Mouse (Mus musculus) hindbrain, embryonic 15.5 days (tissue): Measurements from ENCODE around the gene Kif26a. TPM values are rescaled to one million over a fixed set of nuclear protein-coding genes. Genes with fewer than 3 reads are reported as not detected.

Experiments
- ATAC-seq: fragments of 200-750 bp; cut with Nextera tagmentation; 2 replicates; pipeline ENCODE4 v1.8.0; 2017; ENCODE audit warnings: low read depth, moderate number of reproducible peaks, moderate TSS enrichment; ENCODE audit not compliant: low FRiP score
- H3K27ac ChIP-seq: fragments of 300-500 bp; sonication (generic); replicated peaks from 2 replicates; pipeline ENCODE4 v1.5.1; 2015; ENCODE audit warnings: mild to moderate bottlenecking, inconsistent platforms
- H3K27me3 ChIP-seq: fragments of 300-500 bp; sonication (generic); 2 replicates; pipeline ENCODE4 v1.6.1; 2015; ENCODE audit warnings: control low read depth, inconsistent platforms
- H3K36me3 ChIP-seq: fragments of 300-500 bp; sonication (generic); 2 replicates; pipeline ENCODE4 v1.6.1; 2015; ENCODE audit warnings: control low read depth, inconsistent platforms
- H3K4me1 ChIP-seq: fragments of 300-500 bp; sonication (generic); replicated peaks from 2 replicates; pipeline ENCODE4 v1.6.1; 2015; ENCODE audit warnings: control low read depth, inconsistent platforms
- H3K4me2 ChIP-seq: fragments of 300-500 bp; sonication (generic); 2 replicates; pipeline ENCODE4 v1.6.1; 2015; ENCODE audit warnings: moderate library complexity, mild to moderate bottlenecking, inconsistent platforms
- H3K4me3 ChIP-seq: fragments of 300-500 bp; sonication (generic); 2 replicates; pipeline ENCODE4 v1.5.1; 2015; ENCODE audit warnings: mild to moderate bottlenecking, inconsistent platforms
- H3K9ac ChIP-seq: fragments of 300-500 bp; sonication (generic); 2 replicates; pipeline ENCODE4 v1.6.1; 2015; ENCODE audit warnings: inconsistent platforms
- H3K9me3 ChIP-seq: fragments of 300-500 bp; sonication (generic); 2 replicates; pipeline ENCODE4 v1.6.1; 2016; ENCODE audit warnings: control low read depth, inconsistent platforms
- WGBS: fragments of 180-500 bp; shearing (Covaris S2); methylation state at CpG from one replicate; pipeline ENCODE4 v1.1.7; 2015; 5-methylcytosine and 5-hydroxymethylcytosine counted together
- polyA plus RNA-seq: library from polyadenylated mRNA; unstranded; fragments of >200 nt; fragmentation: Nextera tagmentation; extraction: Ambion mirVana; gene quantifications from 2 replicates; pipeline ENCODE4 v1.2.1, GENCODE M21; 2015

Gene Kif26a
- 4.3 and 4.9 TPM in 2 replicates for polyA plus RNA-seq

DNA sequence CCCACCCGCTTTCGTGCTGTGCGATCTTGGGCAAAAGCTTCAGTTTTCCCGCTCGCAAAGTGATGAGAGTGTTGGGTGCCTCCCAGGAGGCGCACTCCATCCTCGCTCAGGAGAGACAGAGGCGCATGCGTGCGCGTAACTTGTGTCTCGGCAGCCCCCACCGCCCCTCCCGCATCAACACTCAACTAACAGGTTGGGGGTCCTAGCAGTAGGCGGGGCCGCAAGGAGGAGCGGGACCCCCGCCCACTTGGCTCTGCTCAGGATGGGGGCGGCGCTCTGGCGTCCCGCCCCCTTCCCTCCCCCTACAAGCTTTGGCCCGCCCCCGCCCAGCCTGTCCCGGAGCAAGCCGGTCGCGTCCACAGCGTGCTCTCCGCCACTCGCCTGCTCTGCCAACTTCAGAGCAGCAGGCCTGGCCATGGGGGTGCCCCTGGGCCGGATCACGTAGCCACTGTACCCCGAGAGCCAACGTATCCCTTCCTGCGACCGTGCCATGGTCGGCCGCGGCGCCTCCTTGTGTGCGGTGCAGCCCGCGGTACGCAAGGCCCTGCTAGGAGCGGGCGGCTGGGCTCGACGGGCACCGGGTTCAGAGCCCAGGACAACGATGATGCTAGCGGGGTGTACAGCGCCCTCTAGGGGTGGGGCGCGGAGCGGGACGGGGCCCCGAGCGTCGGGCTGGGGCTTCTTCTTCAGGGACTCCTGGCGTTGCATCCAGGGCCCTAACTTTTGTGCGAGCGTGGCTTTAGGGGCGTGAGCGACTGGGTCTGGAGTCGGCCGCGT, at the start of gene Kif26a:
Kif26a (plus strand) TSS at position 334 of the 777 bp plus-strand sequence.
- no peaks in the 10 kb centered on the region for H3K36me3 ChIP-seq
- no peaks in the 10 kb centered on the region for H3K9me3 ChIP-seq
- peaks cover 66% of the 10 kb centered on the region for H3K4me1 ChIP-seq
- H3K27me3 ChIP-seq: peaks cover 57% of the 10 kb centered on the region
- peak within 1 kb of the TSS; percentile 52 for H3K4me3 ChIP-seq
- H3K4me2 ChIP-seq: peak within 1 kb of the TSS; percentile 89
- peak within 1 kb of the TSS; percentile 47 for H3K9ac ChIP-seq
- 0 out of 2 replicates have a peak within 1 kb of the TSS, but pooled peaks have one; percentile 11 for H3K27ac ChIP-seq
- under 1% methylated on average over 68 of the region's 68 CpGs for WGBS
- peak; percentile 55 for ATAC-seq

DNA sequence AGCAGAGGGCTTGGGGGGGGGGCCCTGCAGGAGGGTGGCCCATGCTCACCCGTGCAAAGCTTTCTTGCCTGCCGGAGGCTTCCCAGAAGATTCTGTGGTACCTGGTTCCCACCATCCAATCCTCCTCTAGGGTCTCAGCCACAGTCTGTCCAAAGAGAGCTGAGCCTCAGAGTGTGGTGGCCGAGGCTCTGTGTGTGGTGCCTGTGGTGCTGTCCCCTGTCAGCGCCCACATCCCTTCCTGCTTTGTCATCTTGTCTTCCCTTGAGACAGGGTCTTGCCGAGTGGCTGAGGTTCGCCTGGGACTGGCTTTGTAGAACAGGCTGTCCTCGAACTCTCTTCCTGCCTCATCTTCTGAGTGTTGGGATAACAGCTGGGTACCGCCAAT, 49.3 kb upstream of the Kif26a start:
- Histone ChIP-seq H3K27me3 (peaks cover 1% of the 10 kb centered on the region; the same call in 1 of the 2 replicates), H3K27ac (no peak overlapping the region), H3K9me3 (no peaks in the 10 kb centered on the region), H3K4me3 (no peak overlapping the region), H3K9ac (no peak overlapping the region), H3K4me2 (no peak overlapping the region), H3K36me3 (no peaks in the 10 kb centered on the region), H3K4me1 (no peaks in the 10 kb centered on the region)
- 76% methylated on average over 8 of the region's 8 CpGs for WGBS
- no peak for ATAC-seq

DNA sequence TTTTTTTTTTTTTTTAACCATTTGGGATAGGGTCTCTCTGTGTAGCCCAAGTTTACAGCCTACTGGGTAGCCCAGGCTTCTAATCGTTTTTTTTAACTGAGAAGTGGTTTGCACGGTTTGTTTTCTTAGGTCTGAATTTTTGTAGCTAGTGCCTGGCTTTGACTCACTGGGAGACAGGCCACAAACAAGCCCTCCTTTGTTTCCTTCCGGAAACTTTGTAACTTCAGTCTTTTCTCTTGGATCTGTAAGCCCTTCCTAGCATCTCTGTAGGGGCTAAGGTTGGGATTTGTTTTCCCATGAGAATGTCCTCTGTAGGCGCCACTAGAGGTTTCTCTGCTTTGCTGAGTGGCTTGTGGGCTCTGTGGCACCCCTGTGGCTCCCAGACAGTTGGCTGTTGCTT, 45.9 kb upstream of the Kif26a start:
- H3K9ac ChIP-seq: no peak overlapping the region
- no peak overlapping the region for H3K4me2 ChIP-seq
- no peak for ATAC-seq
- H3K36me3 ChIP-seq: no peaks in the 10 kb centered on the region
- no peak overlapping the region for H3K4me3 ChIP-seq
- no peak overlapping the region for H3K27ac ChIP-seq
- H3K4me1 ChIP-seq: no peaks in the 10 kb centered on the region
- H3K9me3 ChIP-seq: no peaks in the 10 kb centered on the region
- H3K27me3 ChIP-seq: no peaks in the 10 kb centered on the region
- 53% methylated on average over 4 of the region's 4 CpGs for WGBS

DNA sequence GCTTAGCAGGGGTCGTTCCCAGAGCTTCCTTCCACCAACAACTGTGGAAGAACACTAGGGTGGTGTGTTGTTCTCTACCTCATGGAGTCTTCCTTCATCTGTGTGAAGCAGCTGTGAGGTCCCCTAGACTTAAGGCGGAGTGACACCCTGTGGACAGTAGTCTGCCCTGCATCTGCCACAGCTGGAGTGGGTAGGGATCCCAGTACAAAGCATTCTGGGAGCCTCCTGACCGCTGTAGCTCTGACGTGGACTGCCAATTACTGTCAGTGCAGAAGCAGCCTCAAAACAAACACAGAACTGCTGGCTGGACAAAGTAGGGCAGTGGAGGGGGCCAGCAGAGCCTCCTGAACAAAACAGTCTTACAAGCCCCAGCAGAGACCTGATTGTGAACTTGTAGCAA, 45.0 kb upstream of the Kif26a start:
- Histone ChIP-seq H3K4me2 (no peak overlapping the region), H3K9ac (no peak overlapping the region), H3K27me3 (no peaks in the 10 kb centered on the region), H3K9me3 (no peaks in the 10 kb centered on the region), H3K36me3 (no peaks in the 10 kb centered on the region), H3K4me3 (no peak overlapping the region), H3K27ac (no peak overlapping the region), H3K4me1 (no peaks in the 10 kb centered on the region)
- WGBS: 63% methylated on average over 4 of the region's 4 CpGs
- no peak for ATAC-seq

GRCm38 (mm10) chr12:112103179-112103578, 42.8 kb upstream of the Kif26a start:
- Histone ChIP-seq H3K9ac (no peak overlapping the region), H3K36me3 (no peaks in the 10 kb centered on the region), H3K4me1 (no peaks in the 10 kb centered on the region; the same call in 1 of the 2 replicates), H3K27me3 (peaks cover 13% of the 10 kb centered on the region; the same call in 1 of the 2 replicates), H3K4me2 (no peak overlapping the region), H3K4me3 (no peak overlapping the region), H3K27ac (no peak overlapping the region), H3K9me3 (no peaks in the 10 kb centered on the region)
- WGBS: 91% methylated on average over 5 of the region's 5 CpGs
- no peak for ATAC-seq

DNA sequence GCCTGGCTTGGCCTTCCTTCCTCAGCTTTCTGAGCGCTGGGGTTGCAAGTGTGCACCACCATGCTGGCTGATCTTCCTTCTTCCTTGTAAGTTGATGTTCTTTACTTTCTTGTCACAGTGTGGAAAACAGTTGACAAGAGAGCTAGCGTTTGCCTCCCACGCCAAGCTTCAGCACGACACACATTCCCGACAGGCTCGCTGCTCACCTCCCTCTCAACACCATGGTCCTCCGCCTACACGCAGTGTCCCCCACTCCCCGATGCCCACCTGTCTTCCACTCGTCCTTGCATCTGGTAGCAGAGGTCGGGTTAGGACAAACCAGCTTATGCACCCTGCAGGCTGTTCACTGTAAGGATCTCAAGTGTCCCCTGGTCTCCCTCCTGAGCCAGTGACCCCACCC, 41.1 kb upstream of the Kif26a start:
- Histone ChIP-seq H3K4me2 (no peak overlapping the region), H3K9ac (no peak overlapping the region), H3K4me3 (no peak overlapping the region), H3K36me3 (no peaks in the 10 kb centered on the region), H3K27me3 (peaks cover 13% of the 10 kb centered on the region; the same call in 1 of the 2 replicates), H3K4me1 (no peaks in the 10 kb centered on the region; the same call in 1 of the 2 replicates), H3K27ac (no peak overlapping the region), H3K9me3 (no peaks in the 10 kb centered on the region)
- 93% methylated on average over 11 of the region's 11 CpGs for WGBS
- ATAC-seq: no peak

DNA sequence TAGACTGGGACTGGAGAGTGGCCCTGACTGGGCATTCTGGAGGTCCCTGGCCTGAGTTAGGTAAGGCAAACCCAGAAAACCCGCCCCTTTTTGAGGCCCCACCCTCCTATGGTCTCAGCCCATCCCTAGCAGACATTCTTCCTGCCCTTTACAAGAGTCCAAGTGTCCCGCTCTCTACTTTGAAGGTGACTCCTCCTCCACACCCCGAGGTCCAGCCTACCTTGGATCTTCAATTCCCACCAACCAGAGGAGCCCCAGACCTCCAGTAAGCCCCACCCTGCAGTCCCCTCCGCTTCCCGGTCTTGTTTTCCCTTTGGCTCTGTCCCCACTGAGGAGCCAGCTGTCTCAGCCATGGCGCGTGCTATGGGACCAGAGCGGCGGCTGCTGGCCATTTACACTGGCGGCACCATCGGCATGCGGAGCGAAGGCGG, 39.5 kb upstream of the Kif26a start, which contains the start of gene Aspg:
Aspg (plus strand) TSS at position 139 of the 431 bp plus-strand sequence.
- ATAC-seq: no peak
- Histone ChIP-seq H3K27ac (no peak within 1 kb of the TSS), H3K4me3 (no peak within 1 kb of the TSS), H3K36me3 (no peaks in the 10 kb centered on the region), H3K9me3 (no peaks in the 10 kb centered on the region), H3K4me2 (peak within 1 kb of the TSS; percentile 28), H3K27me3 (peaks cover 13% of the 10 kb centered on the region), H3K4me1 (no peaks in the 10 kb centered on the region; the same call in 1 of the 2 replicates), H3K9ac (no peak within 1 kb of the TSS)
- 6% methylated on average over 14 of the region's 14 CpGs for WGBS

- no peak overlapping the region for H3K4me3 ChIP-seq
- no peak overlapping the region for H3K9ac ChIP-seq
- H3K36me3 ChIP-seq: no peaks in the 10 kb centered on the region
- WGBS: 87% methylated on average over 8 of the region's 8 CpGs
- H3K27me3 ChIP-seq: peaks cover 16% of the 10 kb centered on the region
- no peaks in the 10 kb centered on the region; the same call in 1 of the 2 replicates for H3K4me1 ChIP-seq
- H3K9me3 ChIP-seq: no peaks in the 10 kb centered on the region
- H3K27ac ChIP-seq: no peak overlapping the region
- H3K4me2 ChIP-seq: no peak overlapping the region
- ATAC-seq: no peak
Observed at GRCm38 (mm10) chr12:112107685-112108084, 38.3 kb upstream of the Kif26a start.

DNA sequence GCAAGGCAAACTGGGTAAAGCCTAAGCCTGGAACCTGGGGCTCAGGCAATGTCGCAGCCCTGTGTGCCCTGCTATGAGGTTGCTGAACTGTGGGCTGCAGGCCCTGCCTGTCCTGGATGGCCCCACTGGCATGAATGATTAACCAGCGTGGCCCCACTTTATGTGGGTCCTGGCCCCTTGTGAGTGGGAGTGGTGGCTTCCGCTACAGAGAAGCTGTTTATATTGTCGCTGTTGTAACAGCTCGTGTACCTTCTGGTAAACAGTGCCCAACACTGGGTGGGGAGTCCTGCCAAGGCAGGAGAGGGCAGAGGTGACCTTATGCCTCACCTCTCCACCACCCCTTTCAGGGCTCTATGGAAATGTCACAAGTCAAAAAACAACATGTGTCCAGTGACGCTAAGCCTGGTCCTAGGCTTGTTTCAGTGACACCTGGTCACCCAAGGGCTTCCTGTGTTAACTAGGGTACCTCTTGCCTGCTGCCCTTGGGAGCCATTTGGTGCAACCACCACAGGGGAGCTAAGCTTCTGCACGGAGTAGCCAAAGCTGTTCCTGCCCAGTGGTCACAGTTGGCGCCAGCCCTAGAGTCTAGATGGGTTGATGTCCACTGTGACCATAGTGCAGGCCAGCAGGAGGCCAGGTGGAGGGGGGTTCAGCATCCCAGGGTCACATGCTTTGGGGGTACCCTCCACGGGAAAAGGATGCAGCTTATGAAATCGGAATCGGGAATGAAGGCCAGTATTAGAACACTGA, 37.1 kb upstream of the Kif26a start:
- no peak for ATAC-seq

GRCm38 (mm10) chr12:112109701-112110100, 36.3 kb upstream of the Kif26a start:
- peaks cover 16% of the 10 kb centered on the region for H3K27me3 ChIP-seq
- ATAC-seq: no peak
- 90% methylated on average over 9 of the region's 9 CpGs for WGBS

More for the DNA sequence above, 37.1 kb upstream of the Kif26a start:
- Histone ChIP-seq H3K27me3 (peaks cover 16% of the 10 kb centered on the region), H3K27ac (no peak overlapping the region), H3K4me1 (no peaks in the 10 kb centered on the region; the same call in 1 of the 2 replicates), H3K9ac (no peak overlapping the region), H3K9me3 (no peaks in the 10 kb centered on the region), H3K4me2 (no peak overlapping the region), H3K4me3 (no peak overlapping the region), H3K36me3 (no peaks in the 10 kb centered on the region)
- WGBS: 84% methylated on average over 11 of the region's 11 CpGs

GRCm38 (mm10) chr12:112111323-112111722, 34.7 kb upstream of the Kif26a start:
- H3K4me3 ChIP-seq: no peak overlapping the region
- no peak overlapping the region for H3K4me2 ChIP-seq
- H3K4me1 ChIP-seq: no peaks in the 10 kb centered on the region; the same call in 1 of the 2 replicates
- no peak overlapping the region for H3K9ac ChIP-seq
- ATAC-seq: no peak
- H3K36me3 ChIP-seq: no peaks in the 10 kb centered on the region
- H3K27me3 ChIP-seq: peaks cover 16% of the 10 kb centered on the region
- 92% methylated on average over 5 of the region's 5 CpGs for WGBS
- H3K9me3 ChIP-seq: no peaks in the 10 kb centered on the region
- H3K27ac ChIP-seq: no peak overlapping the region

More at GRCm38 (mm10) chr12:112109701-112110100, 36.3 kb upstream of the Kif26a start:
- no peaks in the 10 kb centered on the region for H3K9me3 ChIP-seq
- no peak overlapping the region for H3K4me2 ChIP-seq
- H3K4me3 ChIP-seq: no peak overlapping the region
- no peak overlapping the region for H3K27ac ChIP-seq
- no peak overlapping the region for H3K9ac ChIP-seq
- H3K36me3 ChIP-seq: no peaks in the 10 kb centered on the region
- no peaks in the 10 kb centered on the region; the same call in 1 of the 2 replicates for H3K4me1 ChIP-seq

GRCm38 (mm10) chr12:112112235-112112634, 33.8 kb upstream of the Kif26a start:
- Histone ChIP-seq H3K4me1 (no peaks in the 10 kb centered on the region), H3K27me3 (peaks cover 10% of the 10 kb centered on the region; the same call in 1 of the 2 replicates), H3K27ac (no peak overlapping the region), H3K9me3 (no peaks in the 10 kb centered on the region), H3K4me2 (no peak overlapping the region), H3K9ac (no peak overlapping the region), H3K36me3 (no peaks in the 10 kb centered on the region), H3K4me3 (no peak overlapping the region)
- WGBS: 92% methylated on average over 6 of the region's 6 CpGs
- no peak for ATAC-seq
